Mouse (Mus musculus): Measurements from ENCODE around the gene Engase. TPM values are rescaled to one million over a fixed set of nuclear protein-coding genes. Genes with fewer than 3 reads are reported as not detected.

Gene Engase
- polyA plus RNA-seq, 1 experiment from 2014 or later, result 12.6 TPM

- WGBS, result 26% methylated on average over 11 of the region's 11 CpGs
- DNase-seq (ENCODE audit: low spot score) (peak; percentile 45), ATAC-seq (ENCODE audit: low FRiP score, low TSS enrichment) (peak; percentile 43; the same call in 1 of the 2 replicates)
- no peaks in the 10 kb centered on the region for H3K27me3 ChIP-seq (ENCODE audit: control insufficient read depth, insufficient read depth, low read length)
- H3K4me2 ChIP-seq (replicated peaks; ENCODE audit: low read depth), result no peak overlapping the region
- no peaks in the 10 kb centered on the region for H3K36me3 ChIP-seq (ENCODE audit: control insufficient read depth, insufficient read depth, low read length)
- no peaks in the 10 kb centered on the region for H3K9me3 ChIP-seq (ENCODE audit: control insufficient read depth, low read length)
- peaks cover 4% of the 10 kb centered on the region for H3K4me1 ChIP-seq (replicated peaks; ENCODE audit: control insufficient read depth, insufficient read depth)
- TF ChIP-seq EP300 (optimal IDR thresholded peaks at IDR 0.05), result no peak
- no peak for TF ChIP-seq CTCF (IDR thresholded peaks at IDR 0.05; ENCODE audit: low read depth)
- peak overlapping the region; percentile 53 for H3K27ac ChIP-seq (replicated peaks)
- H3K9ac ChIP-seq (ENCODE audit: low read length), result 0 out of 2 replicates have a peak overlapping the region, but pooled peaks have one; percentile 13
- H3K4me3 ChIP-seq (ENCODE audit: low read depth, low read length), result no peak overlapping the region
Measured at GRCm38 (mm10) chr11:118438665-118439414, 37.8 kb upstream of the Engase start.

- H3K4me3 ChIP-seq (ENCODE audit: low read depth, low read length), result no peak overlapping the region
- H3K4me2 ChIP-seq (replicated peaks; ENCODE audit: low read depth), result no peak overlapping the region
- 53% methylated on average over 13 of the region's 13 CpGs for WGBS
- DNase-seq (ENCODE audit: low spot score), result no peak
- H3K9ac ChIP-seq (ENCODE audit: low read length), result 0 out of 2 replicates have a peak overlapping the region, but pooled peaks have one; percentile 23
- no peak; the same call in 1 of the 2 replicates for ATAC-seq (ENCODE audit: low FRiP score, low TSS enrichment)
- no peaks in the 10 kb centered on the region for H3K27me3 ChIP-seq (ENCODE audit: control insufficient read depth, insufficient read depth, low read length)
- no peaks in the 10 kb centered on the region for H3K36me3 ChIP-seq (ENCODE audit: control insufficient read depth, insufficient read depth, low read length)
- H3K27ac ChIP-seq (replicated peaks), result no peak overlapping the region
- H3K9me3 ChIP-seq (ENCODE audit: control insufficient read depth, low read length), result no peaks in the 10 kb centered on the region
- H3K4me1 ChIP-seq (replicated peaks; ENCODE audit: control insufficient read depth, insufficient read depth), result no peaks in the 10 kb centered on the region; the same call in 1 of the 2 replicates
- TF ChIP-seq EP300 (optimal IDR thresholded peaks at IDR 0.05) (no peak), CTCF (IDR thresholded peaks at IDR 0.05; ENCODE audit: low read depth) (no peak)
Measured at GRCm38 (mm10) chr11:118442691-118443090, 33.9 kb upstream of the Engase start.

DNA sequence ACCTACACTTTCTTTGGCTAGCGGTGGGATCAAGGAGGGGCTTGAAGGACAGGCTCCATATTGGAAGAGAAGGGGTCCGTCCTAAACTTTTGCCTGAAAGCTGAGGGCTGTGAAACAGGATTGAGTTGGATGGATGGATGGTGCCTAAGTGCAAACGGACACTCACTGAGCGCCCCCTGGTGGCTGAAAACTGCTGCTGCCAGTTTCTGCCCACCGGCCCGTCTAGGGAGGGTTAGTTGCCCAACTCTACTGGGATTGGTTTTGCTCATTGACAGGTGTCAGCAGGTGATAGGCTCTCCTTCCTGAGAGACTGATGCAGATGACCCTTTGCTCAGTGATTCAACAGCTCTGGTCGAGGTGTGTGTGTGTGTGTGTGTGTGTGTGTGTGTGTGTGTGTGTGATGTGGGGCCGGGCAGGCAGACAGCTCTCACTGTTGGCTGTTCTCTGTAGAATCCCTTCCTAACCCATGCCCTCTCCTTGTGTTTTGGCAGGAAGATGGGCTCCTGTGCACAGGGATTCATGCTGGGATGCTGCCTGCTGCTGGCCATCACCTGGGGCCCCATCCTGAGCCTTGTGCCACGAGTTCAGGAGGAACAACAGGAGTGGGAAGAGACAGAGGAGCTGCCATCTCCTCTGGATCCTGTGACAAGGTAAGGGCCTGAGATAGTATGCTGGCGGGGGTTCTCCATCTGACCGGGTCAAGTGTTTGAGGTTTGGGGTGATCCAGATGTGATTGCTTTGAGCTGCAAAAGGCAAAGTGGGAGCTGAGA, 33.2 kb upstream of the Engase start:
- TF ChIP-seq EP300 (optimal IDR thresholded peaks at IDR 0.05) (no peak), CTCF (IDR thresholded peaks at IDR 0.05; ENCODE audit: low read depth) (peak; percentile 93)
- Histone ChIP-seq H3K4me1 (replicated peaks; ENCODE audit: control insufficient read depth, insufficient read depth) (no peaks in the 10 kb centered on the region; the same call in 1 of the 2 replicates), H3K27me3 (ENCODE audit: control insufficient read depth, insufficient read depth, low read length) (no peaks in the 10 kb centered on the region), H3K9ac (ENCODE audit: low read length) (no peak overlapping the region), H3K27ac (replicated peaks) (no peak overlapping the region), H3K4me2 (replicated peaks; ENCODE audit: low read depth) (no peak overlapping the region), H3K4me3 (ENCODE audit: low read depth, low read length) (no peak overlapping the region), H3K9me3 (ENCODE audit: control insufficient read depth, low read length) (no peaks in the 10 kb centered on the region), H3K36me3 (ENCODE audit: control insufficient read depth, insufficient read depth, low read length) (no peaks in the 10 kb centered on the region; the same call in 1 of the 2 replicates)
- DNase-seq (ENCODE audit: low spot score), result peak; percentile 84
- 32% methylated on average over 11 of the region's 11 CpGs for WGBS
- peak; percentile 55 for ATAC-seq (ENCODE audit: low FRiP score, low TSS enrichment)

DNA sequence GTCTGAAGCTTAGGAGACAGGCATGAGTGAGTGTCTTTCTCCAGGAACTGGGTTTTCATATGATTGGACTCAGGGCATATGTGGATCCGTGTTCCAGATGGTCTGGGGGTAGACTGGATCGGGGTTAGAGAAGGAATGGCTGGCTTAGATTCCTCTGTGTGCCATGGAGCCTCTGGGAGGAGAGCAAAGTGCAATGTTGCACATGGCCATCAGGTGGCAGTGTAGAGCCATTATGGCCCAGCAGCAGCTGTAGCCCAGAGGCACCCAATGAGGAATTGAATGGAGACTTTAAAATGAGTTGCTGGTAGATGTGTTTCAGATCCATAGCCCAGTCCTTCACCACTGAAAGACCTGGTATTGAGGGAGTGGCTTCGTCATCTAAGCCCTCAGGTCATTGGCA, 30.8 kb upstream of the Engase start:
- peak; percentile 67 for ATAC-seq (ENCODE audit: low FRiP score, low TSS enrichment)
- no peak overlapping the region for H3K9ac ChIP-seq (ENCODE audit: low read length)
- no peaks in the 10 kb centered on the region for H3K27me3 ChIP-seq (ENCODE audit: control insufficient read depth, insufficient read depth, low read length)
- TF ChIP-seq EP300 (optimal IDR thresholded peaks at IDR 0.05) (no peak), CTCF (IDR thresholded peaks at IDR 0.05; ENCODE audit: low read depth) (peak; percentile 99)
- H3K4me1 ChIP-seq (replicated peaks; ENCODE audit: control insufficient read depth, insufficient read depth), result no peaks in the 10 kb centered on the region; the same call in 1 of the 2 replicates
- no peaks in the 10 kb centered on the region for H3K9me3 ChIP-seq (ENCODE audit: control insufficient read depth, low read length)
- DNase-seq (ENCODE audit: low spot score), result peak; percentile 83
- H3K4me3 ChIP-seq (ENCODE audit: low read depth, low read length), result no peak overlapping the region
- no peak overlapping the region for H3K4me2 ChIP-seq (replicated peaks; ENCODE audit: low read depth)
- 10% methylated on average over 3 of the region's 3 CpGs for WGBS
- H3K36me3 ChIP-seq (ENCODE audit: control insufficient read depth, insufficient read depth, low read length), result no peaks in the 10 kb centered on the region; the same call in 1 of the 2 replicates
- no peak overlapping the region for H3K27ac ChIP-seq (replicated peaks)

DNA sequence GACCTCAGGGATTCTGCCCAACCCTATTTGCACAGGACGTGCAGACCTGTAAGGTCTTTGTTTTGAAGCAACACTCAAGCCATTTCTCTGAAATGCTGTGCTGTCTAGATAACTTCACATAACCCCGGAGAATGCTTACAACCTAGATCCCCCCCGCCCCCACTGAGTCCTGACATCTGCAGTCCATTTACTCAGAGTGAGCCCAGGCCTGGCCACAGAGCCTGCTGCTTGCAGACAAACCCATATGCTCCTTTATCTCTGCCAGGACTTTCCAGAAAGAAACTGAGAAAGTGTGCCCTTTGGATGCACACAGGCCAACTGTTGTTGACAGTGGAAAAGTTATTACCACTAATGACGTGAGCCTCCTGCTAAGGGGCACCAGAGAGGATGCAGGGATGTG, 29.3 kb upstream of the Engase start:
- Histone ChIP-seq H3K36me3 (ENCODE audit: control insufficient read depth, insufficient read depth, low read length) (no peaks in the 10 kb centered on the region; the same call in 1 of the 2 replicates), H3K27me3 (ENCODE audit: control insufficient read depth, insufficient read depth, low read length) (no peaks in the 10 kb centered on the region), H3K27ac (replicated peaks) (no peak overlapping the region), H3K4me2 (replicated peaks; ENCODE audit: low read depth) (no peak overlapping the region), H3K9me3 (ENCODE audit: control insufficient read depth, low read length) (no peaks in the 10 kb centered on the region), H3K4me1 (replicated peaks; ENCODE audit: control insufficient read depth, insufficient read depth) (no peaks in the 10 kb centered on the region; the same call in 1 of the 2 replicates), H3K9ac (ENCODE audit: low read length) (no peak overlapping the region), H3K4me3 (ENCODE audit: low read depth, low read length) (no peak overlapping the region)
- ATAC-seq (ENCODE audit: low FRiP score, low TSS enrichment) (no peak), DNase-seq (ENCODE audit: low spot score) (no peak)
- no peak for TF ChIP-seq CTCF (IDR thresholded peaks at IDR 0.05; ENCODE audit: low read depth)
- no peak for TF ChIP-seq EP300 (optimal IDR thresholded peaks at IDR 0.05)
- 49% methylated on average over 4 of the region's 4 CpGs for WGBS
